Mouse (Mus musculus) liver, postnatal 0 days (tissue): ENCODE results near the gene Pfn1.
A peak's percentile ranks its signal among the peaks of the same experiment; 100 is the strongest.

Experiments used
- CTCF ChIP-seq: sonication (generic); IDR thresholded peaks from 2 replicates; pipeline ENCODE4 v1.5.1; 2016; ENCODE audit warnings: antibody characterized with exemption, low read depth
- EP300 ChIP-seq: IDR thresholded peaks from 2 replicates; pipeline ENCODE4 v1.6.1; 2016; ENCODE audit warnings: antibody characterized with exemption, low read depth, mild to moderate bottlenecking

- peak; percentile 39 for TF ChIP-seq CTCF
- no peak for TF ChIP-seq EP300
These were observed 41.9 kb downstream of the Pfn1 start for GRCm38 (mm10) chr11:70612505-70612904.
